Mouse (Mus musculus): ENCODE measurements at regions not wholly inside any gene's neighbourhood (a gene's known extent, or its start where the extent isn't known, plus 50 kb on each side); places are given as distances from the start of the nearest gene placed in this dataset.

- intact Hi-C loops (cut with DNase I) = no loop called here
- no peak for DNase-seq
Measured at GRCm38 (mm10) chr2:45679101-45679895, 562.1 kb upstream of the Zeb2 start.

GRCm38 (mm10) chr2:45678685-45679084 is 561.5 kb upstream of the Zeb2 start:
- DNase-seq = no peak
- intact Hi-C loops (cut with DNase I) = no loop called here

- intact Hi-C loops (cut with DNase I) = no loop called here
- no peak for DNase-seq
Measured at GRCm38 (mm10) chr2:45675776-45676175, 558.6 kb upstream of the Zeb2 start.

- DNase-seq = no peak
- intact Hi-C loops (cut with DNase I) = no loop called here
Measured at GRCm38 (mm10) chr2:45656011-45656410, 538.8 kb upstream of the Zeb2 start.

- intact Hi-C loops (cut with DNase I) = no loop called here
- DNase-seq = no peak
Measured at GRCm38 (mm10) chr2:45654693-45655092, 537.5 kb upstream of the Zeb2 start.

GRCm38 (mm10) chr2:45652977-45653376 is 535.8 kb upstream of the Zeb2 start:
- intact Hi-C loops (cut with DNase I) = no loop called here
- no peak for DNase-seq

- DNase-seq = no peak
- intact Hi-C loops (cut with DNase I) = no loop called here
Measured at GRCm38 (mm10) chr2:45650271-45650985, 533.2 kb upstream of the Zeb2 start.

- intact Hi-C loops (cut with DNase I) = no loop called here
- DNase-seq = no peak
Measured at GRCm38 (mm10) chr2:45647846-45648245, 530.7 kb upstream of the Zeb2 start.

GRCm38 (mm10) chr2:45630081-45630480 is 512.9 kb upstream of the Zeb2 start:
- intact Hi-C loops (cut with DNase I) = no loop called here
- DNase-seq = no peak

GRCm38 (mm10) chr2:45629616-45630015 is 512.4 kb upstream of the Zeb2 start:
- intact Hi-C loops (cut with DNase I) = no loop called here
- DNase-seq = no peak

- no peak for DNase-seq
- intact Hi-C loops (cut with DNase I) = no loop called here
Measured at GRCm38 (mm10) chr2:45623056-45623455, 505.9 kb upstream of the Zeb2 start.

- intact Hi-C loops (cut with DNase I) = no loop called here
Measured at GRCm38 (mm10) chr2:45608926-45609325, 491.7 kb upstream of the Zeb2 start.

GRCm38 (mm10) chr2:45607393-45607792 is 490.2 kb upstream of the Zeb2 start:
- DNase-seq = no peak
- intact Hi-C loops (cut with DNase I) = no loop called here

More at GRCm38 (mm10) chr2:45608926-45609325, 491.7 kb upstream of the Zeb2 start:
- DNase-seq = no peak

- no peak for DNase-seq
- intact Hi-C loops (cut with DNase I) = no loop called here
Measured at GRCm38 (mm10) chr2:45601332-45601900, 484.2 kb upstream of the Zeb2 start.

- intact Hi-C loops (cut with DNase I) = no loop called here
- no peak for DNase-seq
Measured at GRCm38 (mm10) chr2:45593765-45594164, 476.6 kb upstream of the Zeb2 start.

GRCm38 (mm10) chr2:45590980-45591379 is 473.8 kb upstream of the Zeb2 start:
- intact Hi-C loops (cut with DNase I) = no loop called here

GRCm38 (mm10) chr2:45588248-45588647 is 471.1 kb upstream of the Zeb2 start:
- no peak for DNase-seq
- intact Hi-C loops (cut with DNase I) = no loop called here

More at GRCm38 (mm10) chr2:45590980-45591379, 473.8 kb upstream of the Zeb2 start:
- no peak for DNase-seq

GRCm38 (mm10) chr2:45586588-45587200 is 469.5 kb upstream of the Zeb2 start:
- no peak for DNase-seq
- intact Hi-C loops (cut with DNase I) = no loop called here

- peak in 1 of 2 experiments; percentile 14 for DNase-seq
- intact Hi-C loops (cut with DNase I) = no loop called here
Measured at GRCm38 (mm10) chr2:45581549-45581925, 464.3 kb upstream of the Zeb2 start.

GRCm38 (mm10) chr2:45580838-45581548 is 463.8 kb upstream of the Zeb2 start:
- intact Hi-C loops (cut with DNase I) = no loop called here
- DNase-seq = peak in 1 of 2 experiments; percentile 16

Measured in gastrocnemius, postnatal 36 days (tissue).